Mouse (Mus musculus): ENCODE data around the gene Skor1. TPM values are rescaled to one million over a fixed set of nuclear protein-coding genes. Genes with fewer than 3 reads are reported as not detected.

Skor1 gene
- total RNA-seq, 1 experiment from 2014 or later: not detected

DNA sequence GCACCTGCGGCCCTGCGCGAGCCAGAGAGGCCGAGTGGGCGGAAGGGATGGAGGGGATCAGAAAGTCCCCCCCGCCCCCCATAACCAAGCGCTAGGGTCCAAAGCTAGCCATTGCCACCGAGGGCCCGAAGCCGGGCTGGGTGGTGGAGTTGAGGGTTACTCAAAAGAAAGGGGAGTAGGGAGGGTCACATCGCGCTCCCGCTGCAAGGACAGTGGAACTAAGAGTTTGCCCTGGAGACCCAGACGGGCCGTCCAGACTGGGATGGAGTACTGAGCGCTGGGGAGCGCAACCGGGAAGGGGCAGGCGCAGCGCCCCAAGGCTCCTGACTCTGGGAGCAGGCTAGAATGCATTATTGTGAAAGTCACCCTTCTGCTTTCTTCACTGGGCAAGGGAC lies 608 bp upstream of the Skor1 start:
- no peak for DNase-seq

DNA sequence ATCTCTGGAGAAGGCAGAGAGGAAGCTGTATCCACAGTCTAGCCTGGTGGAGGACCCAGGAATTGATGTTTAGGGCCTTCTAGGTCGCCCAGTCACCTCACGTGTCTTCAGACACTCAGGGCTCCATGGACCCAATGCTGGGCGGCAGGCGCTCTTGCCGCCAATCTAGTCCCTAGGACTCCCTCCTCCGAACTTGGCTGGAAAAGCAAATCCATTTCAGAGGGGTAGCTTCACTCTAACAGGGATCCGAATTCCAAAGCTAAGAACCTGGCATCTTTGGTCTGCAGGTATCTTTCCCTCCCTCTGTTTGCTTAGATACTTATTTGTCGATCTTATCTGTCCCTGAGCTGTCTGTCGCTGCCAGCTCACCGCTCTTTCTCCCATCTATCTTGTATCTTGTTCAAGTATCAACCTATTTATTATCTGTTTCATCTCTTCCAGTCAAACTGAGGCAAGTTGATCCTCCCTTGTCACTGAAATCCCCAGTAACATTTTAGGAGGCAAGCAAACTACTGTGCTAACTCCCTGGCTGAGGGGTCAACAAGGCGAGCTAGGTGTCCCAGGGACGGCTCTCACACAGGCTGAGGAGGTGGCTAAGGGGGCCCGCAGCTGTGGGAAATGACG lies 863 bp downstream of the Skor1 start:
- DNase-seq: no peak

DNA sequence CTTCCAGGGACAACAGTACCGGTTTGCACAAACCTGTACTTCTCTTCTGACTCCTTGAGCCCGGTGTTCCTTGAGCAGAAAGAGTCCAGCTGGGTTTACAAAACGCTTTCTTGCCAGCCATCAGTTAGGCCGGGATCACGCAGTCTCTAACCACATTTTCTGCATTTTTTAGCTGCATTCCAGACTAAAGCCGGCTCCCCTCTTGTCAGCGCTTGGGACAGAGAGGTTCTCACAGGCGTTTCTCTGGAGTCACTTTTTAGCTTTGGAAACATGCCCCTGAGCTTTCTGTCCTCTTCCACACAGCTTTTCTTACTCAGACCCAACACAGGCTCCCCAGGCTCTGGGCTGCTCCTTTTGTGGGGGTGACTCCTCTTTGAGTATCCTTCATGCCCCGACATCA lies 1.5 kb downstream of the Skor1 start:
- no peak for DNase-seq

DNA sequence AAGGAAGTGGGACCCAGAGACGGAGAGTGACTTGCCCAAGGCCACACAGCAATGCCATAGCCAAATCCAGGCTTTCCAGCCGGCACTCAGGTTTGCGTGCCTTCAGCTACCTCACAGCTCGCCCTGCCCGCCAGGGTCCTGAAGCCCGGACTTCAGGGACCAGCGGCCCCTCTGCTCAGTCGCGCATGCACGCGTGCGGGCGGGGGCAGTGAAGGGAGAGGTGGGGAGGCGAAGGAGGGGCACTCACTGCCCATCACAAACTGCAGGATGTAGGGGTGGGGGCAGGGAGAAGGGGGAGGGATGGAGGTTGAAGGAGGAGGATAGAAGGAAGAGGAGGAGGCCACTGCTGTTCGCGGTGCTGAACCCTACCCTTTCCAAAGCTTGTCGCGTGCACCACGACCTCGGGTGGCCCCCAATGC lies 1.9 kb downstream of the Skor1 start:
- DNase-seq: no peak

DNA sequence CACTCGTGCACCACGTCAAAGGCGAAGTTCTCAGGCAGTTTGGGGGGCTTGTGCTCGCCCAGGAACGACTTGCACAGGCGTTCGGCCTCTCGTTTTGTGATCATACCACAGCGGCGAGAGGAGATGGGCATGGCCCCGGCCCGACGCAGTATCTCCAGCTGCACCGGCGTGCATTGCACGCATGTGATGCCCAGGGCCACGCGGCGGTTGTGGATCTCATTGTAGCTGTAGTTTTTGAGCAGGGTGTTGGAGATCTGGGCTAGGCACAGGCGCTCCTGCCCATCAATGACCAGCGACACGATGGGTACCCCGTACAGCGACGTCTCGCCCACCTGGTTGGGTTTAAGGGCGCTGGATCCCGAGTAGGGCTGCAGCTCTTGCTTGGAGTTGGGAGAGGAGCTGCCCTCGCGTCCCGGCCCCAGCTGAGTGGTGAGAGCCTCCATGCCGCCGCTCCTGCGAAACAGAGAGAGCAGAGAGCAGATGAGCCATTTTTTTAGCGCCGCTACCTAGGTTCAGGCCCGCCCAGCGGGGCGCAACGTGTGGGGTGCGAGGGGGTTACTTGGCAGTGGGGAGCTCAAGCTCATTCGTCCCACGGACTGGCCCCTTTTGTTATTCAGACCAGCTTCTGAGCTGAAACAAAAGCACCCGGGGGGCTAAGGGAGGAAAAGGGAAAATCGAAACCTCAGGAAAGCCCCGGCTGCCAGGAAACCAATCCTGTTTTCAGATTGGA lies 2.5 kb downstream of the Skor1 start:
- DNase-seq: no peak

DNA sequence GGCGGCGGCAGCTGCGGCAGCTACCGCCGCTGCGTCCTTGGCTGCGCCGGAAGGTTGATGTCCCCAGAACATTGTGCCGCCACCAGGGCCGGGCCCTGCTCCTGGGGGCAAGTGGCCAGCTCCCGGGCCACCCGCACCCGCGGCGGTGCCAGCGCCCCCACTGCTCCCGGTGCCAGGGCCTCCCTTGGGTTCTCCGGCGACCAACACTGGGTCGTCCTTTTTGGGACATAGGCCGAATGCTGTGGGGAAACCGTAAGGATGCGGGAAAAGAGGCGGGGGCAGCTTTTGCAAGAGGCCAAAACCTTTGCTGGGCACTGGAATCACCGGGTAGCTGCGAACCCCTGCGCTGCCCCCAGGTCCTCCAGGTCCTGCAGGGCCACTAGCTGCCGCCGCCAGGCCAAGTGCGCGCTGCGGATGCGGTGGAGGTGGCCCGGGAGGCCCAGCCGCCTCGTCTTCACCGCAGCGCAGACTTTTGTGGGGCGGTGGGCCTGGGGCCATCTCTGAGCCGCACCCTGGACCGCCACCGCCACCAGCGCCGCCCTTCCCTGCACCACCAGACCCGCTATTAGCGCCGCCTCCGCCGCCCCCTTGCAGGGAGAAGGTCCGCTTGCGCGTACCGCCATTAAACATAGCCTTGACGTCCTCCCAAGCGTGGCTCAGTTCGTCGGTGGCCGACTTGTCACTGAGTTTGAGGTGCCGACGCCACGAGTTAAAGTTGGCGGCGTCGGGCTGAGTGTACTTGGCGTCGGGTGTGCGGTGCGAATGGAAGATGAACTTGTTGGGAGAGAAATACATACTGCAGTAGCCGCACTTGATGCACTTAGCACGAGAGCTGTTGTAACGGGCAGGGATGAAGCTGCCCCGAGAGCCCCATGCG lies 3.3 kb downstream of the Skor1 start:
- DNase-seq: no peak

DNA sequence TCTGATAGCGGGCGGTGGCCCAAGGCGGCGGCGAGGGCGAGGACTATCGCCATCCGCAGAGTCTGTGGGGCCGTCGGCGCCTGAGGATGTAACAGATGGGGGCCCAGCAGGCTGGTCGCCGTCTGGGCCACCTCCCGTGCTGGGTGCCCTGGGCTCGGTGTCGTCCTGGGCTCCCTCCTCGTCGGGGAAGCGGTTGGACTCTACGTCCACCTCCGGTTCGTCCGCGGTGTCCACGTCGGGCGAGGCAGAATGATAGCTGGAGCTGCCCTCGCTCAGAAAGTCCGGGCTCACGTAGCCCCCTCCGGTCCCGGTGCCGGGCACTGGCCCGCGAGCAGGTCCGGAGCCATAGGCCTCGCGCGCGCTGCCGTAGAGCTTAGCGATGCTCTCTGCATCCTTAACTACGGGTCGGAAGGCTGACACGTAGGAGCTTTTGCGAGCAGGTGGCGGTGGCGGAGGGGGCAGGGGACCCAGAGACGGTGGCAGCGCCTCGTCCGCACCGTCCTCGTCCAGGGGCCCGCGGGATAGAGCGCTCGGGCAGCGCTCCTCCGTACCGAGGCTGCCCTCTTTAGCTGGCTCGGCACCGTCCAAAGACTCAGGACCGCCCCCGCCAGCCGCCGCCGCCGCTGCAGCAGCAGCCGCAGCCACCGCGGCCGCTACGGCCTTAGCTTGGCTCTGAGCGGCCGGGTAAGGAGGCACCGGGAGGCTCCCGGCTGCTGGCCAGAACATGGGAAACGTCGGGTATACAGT lies 4.1 kb downstream of the Skor1 start:
- DNase-seq: no peak

DNA sequence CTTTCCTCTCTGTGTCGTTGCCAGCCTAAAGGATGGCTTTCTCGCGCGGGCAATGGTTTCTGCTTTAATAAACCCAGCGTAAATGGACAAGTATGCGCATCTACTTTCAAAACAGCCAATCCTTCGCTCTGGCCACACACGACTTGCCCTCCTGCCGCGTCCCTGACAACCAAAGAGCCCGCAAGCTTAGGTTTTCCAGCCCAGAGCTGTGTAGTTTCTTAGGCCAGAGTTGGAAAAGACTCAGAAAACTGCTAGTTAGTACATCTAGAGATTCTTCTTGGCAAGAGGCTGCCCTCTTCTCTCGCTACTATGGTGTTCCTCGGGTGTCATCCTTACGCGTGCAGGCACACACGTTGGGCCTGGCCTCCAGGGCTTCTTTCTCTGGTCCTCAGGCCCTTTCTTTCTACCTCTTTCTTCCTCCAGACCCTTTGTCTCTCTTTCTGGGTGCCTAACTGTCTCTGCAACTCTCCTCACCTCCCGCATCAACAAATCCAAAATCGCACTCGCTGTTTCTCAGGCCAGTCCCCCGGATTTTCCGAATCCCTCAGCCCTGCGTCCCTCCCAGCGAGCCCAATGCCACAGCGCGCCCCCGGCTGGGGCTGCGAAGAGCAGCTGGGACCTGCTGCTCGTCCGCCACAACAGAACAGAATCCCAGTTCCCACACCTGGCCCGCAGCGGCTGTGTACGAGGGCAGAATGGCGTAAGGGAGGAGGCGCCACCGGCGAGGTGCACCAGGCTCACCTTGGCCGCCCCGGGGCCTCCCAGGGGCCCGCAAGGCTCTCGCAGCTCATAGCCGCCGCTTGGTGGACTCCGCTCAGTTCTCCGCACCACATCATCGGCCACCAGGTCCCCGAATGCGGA lies 4.9 kb downstream of the Skor1 start:
- DNase-seq: no peak

DNA sequence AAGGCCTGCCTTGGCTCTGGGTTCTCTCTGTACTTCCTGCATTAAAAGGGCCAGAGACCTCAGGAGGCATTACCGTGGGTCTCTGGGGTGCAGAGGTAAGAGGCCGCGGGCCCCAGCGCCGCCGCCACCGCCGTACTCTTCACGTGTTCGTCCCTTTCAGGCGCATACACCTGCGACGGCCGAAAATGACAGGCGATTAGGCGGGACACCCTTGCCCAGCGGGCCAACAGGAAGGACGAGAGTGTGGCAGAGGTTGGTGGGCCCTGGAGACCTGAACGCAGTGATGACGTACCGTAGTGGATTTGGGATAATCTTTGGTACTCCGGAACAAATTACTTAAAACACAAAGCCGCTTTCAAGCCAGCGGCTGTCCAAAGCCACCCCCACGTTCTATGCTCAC lies 5.5 kb downstream of the Skor1 start:
- no peak for DNase-seq

DNA sequence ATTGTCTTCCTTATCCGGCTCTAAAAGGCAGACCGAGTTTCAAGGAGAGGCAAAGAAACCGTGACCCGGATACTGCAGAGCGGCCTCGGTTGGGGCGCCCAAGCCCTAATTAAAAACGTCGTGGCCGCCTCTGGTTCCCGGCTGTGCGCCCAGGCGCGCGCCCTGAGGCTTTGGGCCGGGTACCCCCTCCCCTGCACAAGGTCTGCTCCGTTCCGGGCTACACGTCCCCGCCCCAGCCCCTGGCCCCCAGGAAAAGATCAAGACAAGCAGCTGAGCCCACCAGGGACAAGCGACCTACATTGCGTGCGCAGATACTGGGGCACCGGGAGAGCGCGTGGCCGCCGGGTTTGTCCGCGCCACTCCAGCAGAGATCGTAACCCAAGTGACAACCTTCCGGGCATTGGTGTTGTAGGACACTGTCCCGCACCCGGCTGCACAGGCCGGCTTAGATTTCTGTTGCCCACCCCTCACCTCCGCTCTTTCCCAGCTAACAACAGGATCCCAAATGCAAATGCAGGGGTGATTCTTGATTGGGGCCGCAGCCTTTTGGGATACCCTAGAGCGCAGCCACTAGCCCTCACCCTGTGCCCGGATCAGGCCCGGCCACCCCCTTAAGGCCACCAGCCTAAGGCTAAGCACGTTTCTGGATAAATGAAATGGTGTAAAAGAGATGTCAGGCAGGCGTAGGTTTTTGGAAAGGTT lies 6.3 kb downstream of the Skor1 start:
- no peak for DNase-seq

DNA sequence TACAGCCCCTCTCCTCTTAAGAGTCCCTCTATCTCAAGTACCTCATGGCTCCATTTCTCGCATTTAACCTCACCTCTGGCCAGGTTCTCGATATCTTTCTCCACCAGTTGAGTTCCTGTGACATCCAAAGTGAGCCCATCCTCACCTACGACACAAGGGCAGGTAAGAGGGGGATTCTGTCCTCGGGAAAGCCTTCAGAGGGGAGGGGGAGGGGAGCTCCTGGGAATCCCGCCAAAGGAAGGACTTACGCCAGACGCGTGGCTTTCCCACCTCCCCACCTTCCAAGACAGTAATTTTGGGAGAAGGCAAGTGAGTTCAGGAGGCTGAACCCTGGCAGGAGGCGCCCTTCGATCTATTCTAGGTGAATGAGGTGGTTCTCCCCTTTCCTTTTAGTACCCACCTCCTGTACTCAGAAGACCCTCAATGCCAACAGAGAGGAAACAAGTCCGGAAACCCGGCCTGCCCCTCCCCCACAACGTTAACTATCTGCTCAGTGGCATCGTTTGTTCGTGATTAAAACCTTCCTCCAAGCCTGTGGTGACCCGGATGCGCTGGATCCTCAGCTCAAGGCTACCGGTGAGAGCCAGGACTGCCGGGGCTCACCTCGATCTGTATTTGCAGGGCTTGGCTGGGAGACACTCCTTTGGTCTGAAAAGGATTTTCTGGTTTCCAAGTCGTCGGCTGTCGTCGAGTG lies 7.0 kb downstream of the Skor1 start:
- DNase-seq: no peak

DNA sequence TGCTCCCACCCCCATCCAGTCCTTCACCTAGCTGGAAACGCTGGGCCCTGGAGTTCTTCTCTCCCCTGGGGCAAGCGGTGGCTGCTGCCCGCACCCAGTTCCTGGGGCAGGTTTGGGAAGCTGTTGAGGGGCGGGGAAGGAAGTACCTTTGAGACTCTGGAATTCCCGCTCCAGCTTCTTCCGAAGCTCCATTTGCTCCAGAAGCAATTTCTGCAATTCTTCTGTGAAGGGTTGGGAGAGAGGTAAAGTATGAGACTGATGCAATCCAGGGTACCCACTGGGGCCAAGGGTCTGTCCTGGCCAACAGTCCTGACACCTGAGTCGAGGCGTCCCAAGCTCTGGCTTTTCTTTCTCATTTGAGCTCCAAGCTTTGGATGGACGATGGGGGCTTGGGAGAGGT lies 8.6 kb downstream of the Skor1 start:
- DNase-seq: no peak

DNA sequence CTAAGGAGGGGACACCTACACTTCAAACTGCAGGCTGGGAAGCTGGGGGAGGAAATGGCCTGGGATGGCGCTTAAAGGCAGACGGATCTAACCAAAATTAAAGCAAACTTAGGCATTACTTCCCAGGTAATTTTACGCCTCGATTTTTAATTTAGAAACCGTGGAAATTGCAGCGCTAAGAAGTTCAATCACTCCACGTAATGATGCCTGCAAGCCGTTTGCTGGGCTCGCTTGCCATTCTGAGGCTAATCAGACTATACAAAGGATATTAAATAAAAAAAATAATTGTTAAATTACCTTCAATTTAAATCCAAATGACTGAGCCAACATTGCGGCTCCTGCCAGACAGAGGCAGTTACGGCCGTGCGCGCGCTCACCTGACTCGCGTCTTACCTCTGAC lies 9.1 kb downstream of the Skor1 start:
- DNase-seq: no peak

DNA sequence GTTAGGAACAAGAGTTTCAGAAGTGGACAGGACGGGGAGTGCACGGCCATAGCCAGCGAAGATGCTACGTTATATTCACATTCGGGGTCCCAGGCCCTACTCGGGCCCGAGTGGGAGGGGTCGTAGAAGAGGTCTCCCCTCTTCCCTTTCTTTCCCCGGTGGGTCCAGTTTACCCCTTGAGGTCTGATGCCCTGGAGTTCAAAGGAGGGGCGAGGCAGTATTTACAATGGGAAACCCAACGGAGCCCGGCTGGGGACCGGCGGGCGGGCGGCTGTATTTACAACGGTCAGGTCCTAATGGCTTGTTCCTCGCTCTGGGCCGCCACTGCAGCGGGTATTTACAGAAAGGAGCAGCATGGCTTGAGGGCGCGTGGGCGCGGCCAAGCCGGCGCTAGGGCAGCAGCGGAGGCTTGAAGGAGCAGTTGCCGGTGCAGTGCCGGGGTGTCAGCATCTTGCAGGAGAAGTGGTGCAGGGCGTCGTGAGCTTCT lies 10.2 kb downstream of the Skor1 start:
- no peak for DNase-seq

DNA sequence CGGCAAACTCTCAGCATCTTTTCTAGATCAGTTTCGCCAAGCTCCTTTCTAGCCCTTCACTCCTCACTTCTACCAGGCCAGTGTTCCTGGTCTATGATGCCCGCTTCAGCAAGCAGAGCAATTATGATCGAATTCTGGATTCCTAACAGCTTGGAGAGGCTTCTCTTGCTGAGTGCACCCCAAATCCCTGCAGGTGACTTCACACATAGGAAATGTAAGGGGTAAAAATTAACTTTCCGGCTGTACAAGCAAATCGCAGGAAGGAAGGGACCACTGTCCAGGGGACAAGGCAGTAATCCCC lies 11.2 kb downstream of the Skor1 start:
- no peak for DNase-seq

DNA sequence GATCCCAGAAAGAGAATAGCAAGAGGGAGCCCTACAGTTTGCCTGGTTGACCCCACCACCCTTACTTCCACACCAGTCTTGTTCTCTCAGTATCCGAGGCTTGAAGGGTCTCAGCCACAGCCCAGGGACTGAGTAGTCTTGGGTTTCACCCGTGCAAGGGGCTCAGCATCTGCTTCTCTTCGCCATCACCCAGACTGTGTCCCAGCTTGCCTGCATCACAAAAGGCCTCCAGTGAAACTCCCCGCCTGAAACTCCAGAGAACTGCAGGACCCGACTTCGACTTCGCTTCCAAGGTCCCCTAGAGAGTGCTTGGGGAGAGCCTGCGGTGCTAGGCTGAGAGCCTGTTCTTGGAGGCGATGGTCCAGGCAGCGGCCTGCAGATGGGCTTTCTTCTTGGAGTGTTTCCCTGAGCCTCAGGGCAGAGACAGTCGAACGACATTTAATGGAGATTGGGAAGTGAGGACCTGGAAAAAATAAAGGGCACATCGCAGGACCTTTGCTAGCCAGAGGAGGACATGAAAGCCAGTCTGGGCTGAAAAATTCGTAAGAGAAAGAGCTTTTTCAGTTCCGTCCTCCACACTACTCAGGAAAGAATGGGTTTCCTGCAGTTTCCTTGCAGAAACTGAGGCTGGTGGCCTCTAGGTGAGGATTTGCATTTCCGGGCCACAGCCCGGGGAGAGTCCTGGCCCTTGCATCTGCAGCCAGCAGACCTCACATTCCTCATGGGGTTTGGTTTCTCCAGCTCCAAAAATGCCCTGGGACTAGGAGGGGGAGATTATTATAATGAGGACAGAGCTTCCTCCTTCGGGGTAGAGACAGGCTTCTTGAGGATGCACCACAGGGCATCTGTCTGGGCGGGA lies 11.8 kb downstream of the Skor1 start:
- DNase-seq: no peak

DNA sequence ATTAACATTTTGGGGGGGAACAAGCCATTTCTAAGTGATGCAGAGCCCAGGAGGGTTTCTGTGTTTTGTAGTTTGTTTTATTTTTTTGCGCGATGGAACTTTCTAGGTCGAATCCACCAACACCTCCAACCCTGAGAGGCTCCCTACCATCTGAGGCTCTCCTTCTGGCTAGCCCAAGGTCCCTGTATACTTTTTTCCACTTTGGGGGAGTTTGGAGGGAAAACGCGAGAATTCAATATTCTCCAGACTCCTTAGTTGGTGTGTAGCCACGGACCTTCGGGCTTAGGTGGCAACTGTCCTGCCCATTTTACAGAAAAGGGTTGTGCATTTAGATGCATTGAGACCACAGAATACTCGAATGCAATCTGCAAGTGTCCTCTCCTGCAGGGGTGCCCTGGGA lies 12.5 kb downstream of the Skor1 start:
- no peak for DNase-seq

DNA sequence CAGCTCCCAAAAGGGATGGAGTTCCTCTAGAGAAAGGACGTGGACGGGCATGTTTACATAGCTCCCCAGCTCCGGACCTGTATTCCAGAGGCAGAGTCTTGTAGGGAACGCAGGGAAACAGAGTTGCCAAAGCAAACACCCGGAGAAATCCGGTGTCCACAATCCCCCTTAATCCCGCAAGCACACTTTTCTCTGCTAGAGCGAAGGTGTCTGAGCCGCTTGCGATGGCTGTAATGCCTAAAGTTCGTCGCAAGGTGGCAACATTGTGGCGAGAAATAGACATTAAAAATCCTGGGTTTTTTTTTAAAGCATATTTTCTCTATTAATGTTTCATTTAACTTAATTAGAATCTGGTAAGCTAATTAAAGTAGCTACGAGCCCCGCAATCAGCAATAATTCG lies 13.0 kb downstream of the Skor1 start:
- DNase-seq: peak; percentile 68

DNA sequence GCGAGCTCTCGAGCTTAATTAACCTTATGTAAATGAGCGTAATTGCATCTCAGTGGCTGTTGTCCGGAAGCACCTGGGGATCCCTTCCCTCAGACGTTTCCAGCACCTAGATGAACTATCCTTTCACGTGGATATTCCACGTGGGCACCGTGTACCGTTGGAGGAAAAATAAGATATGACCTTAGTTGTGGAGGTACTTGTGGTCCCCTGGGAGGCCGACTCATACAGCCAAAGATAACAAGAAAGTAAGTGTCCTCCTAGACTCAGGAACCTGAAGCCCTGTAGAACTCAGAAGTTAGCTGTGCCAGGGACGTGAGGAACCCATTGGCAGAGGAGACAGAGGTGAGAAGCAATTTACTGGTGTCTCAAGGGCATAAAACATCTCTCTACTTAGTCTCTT lies 13.4 kb downstream of the Skor1 start:
- no peak for DNase-seq
